27 mouse cellular contexts compared by ENCODE assay signal in genomic region chr7:65684256-65684835, GRCm38 (mm10). TPM values are rescaled to one million over a fixed set of nuclear protein-coding genes. Genes with fewer than 3 reads are reported as not detected.
DNase-seq lines count a peak whose midpoint lies in the region; ATAC-seq lines count a peak whose summit lies in the region.
"Had no signal": no experiment of that assay in that cellular context is flagged by ENCODE, and none has a peak within 500 bp of the region (broad histone marks: within the 10 kb centered on the region; RNA-seq: fewer than 3 reads in every experiment).

No protein-coding gene starts in this region.

- intact Hi-C loops in gastrocnemius, postnatal 14 days (cut with DNase I; ENCODE audit: low total_unique reads): no loop called here

- H3K27ac ChIP-seq in hindbrain, embryonic 16.5 days (ENCODE audit: low read depth, low read length): 0 out of 2 replicates have a peak overlapping the region, but pooled peaks have one; percentile 24
- H3K27ac ChIP-seq in hindbrain, embryonic 12.5 days: no peak overlapping the region
- peak overlapping the region; percentile 25; the same call in 1 of the 2 replicates for H3K27ac ChIP-seq in limb, embryonic 10.5 days
- H3K27ac ChIP-seq: gastrocnemius, adult 2 months; limb, embryonic 15.5 days; liver, embryonic 14.5 days; macrophage had no signal

- no peaks in the 10 kb centered on the region for H3K9me3 ChIP-seq in hindbrain, embryonic 16.5 days (ENCODE audit: control insufficient read depth, low read length)
- H3K9me3 ChIP-seq in hindbrain, embryonic 12.5 days (replicated peaks): no peaks in the 10 kb centered on the region
- H3K9me3 ChIP-seq in limb, embryonic 10.5 days (replicated peaks): no peaks in the 10 kb centered on the region
- H3K9me3 ChIP-seq: limb, embryonic 15.5 days had no signal

- no peak overlapping the region for H3K9ac ChIP-seq in hindbrain, embryonic 16.5 days (ENCODE audit: low read depth, low read length)
- H3K9ac ChIP-seq in hindbrain, embryonic 12.5 days: no peak overlapping the region
- H3K9ac ChIP-seq: limb, embryonic 15.5 days; liver, embryonic 14.5 days had no signal

- no peaks in the 10 kb centered on the region for H3K27me3 ChIP-seq in hindbrain, embryonic 16.5 days (replicated peaks; ENCODE audit: control insufficient read depth, insufficient read depth, low read length)
- no peaks in the 10 kb centered on the region for H3K27me3 ChIP-seq in hindbrain, embryonic 12.5 days
- no peaks in the 10 kb centered on the region for H3K27me3 ChIP-seq in limb, embryonic 10.5 days (ENCODE audit: low read depth, poor library complexity, severe bottlenecking)
- H3K27me3 ChIP-seq: limb, embryonic 15.5 days had no signal

- WGBS in hindbrain, embryonic 16.5 days: 53% methylated on average over 7 of the region's 7 CpGs
- WGBS in hindbrain, embryonic 12.5 days: 58% methylated on average over 7 of the region's 7 CpGs
- WGBS in limb, embryonic 10.5 days: 53% methylated on average over 7 of the region's 7 CpGs

- H3K4me3 ChIP-seq in hindbrain, embryonic 16.5 days (ENCODE audit: low read length): no peak overlapping the region
- no peak overlapping the region for H3K4me3 ChIP-seq in hindbrain, embryonic 12.5 days
- H3K4me3 ChIP-seq in limb, embryonic 10.5 days: no peak overlapping the region
- H3K4me3 ChIP-seq: gastrocnemius, adult 2 months; limb, embryonic 15.5 days had no signal

- peaks cover 3% of the 10 kb centered on the region; the same call in 1 of the 2 replicates for H3K4me1 ChIP-seq in hindbrain, embryonic 16.5 days (ENCODE audit: control insufficient read depth, insufficient read depth, low read depth, low read length)
- H3K4me1 ChIP-seq in hindbrain, embryonic 12.5 days: no peaks in the 10 kb centered on the region
- peaks cover 4% of the 10 kb centered on the region for H3K4me1 ChIP-seq in limb, embryonic 10.5 days
- H3K4me1 ChIP-seq: limb, embryonic 15.5 days had no signal

- peak; percentile 51 for ATAC-seq in hindbrain, embryonic 16.5 days
- ATAC-seq in hindbrain, embryonic 12.5 days (ENCODE audit: low FRiP score): no peak
- ATAC-seq: forebrain, embryonic 14.5 days; intestine, postnatal 0 days had no signal

- DNase-seq in retina, adult 2 months (ENCODE audit: low read depth, low spot score): peak; percentile 13
- DNase-seq in retina, embryonic 14.5 days (ENCODE audit: low spot score): no peak
- DNase-seq in limb, embryonic 10.5 days (ENCODE audit: low spot score): no peak
- peak; percentile 54 for DNase-seq in retina, postnatal 1 day
- DNase-seq in frontal cortex, adult 2 months (ENCODE audit: extremely low spot score in 1 of 2, low spot score in 1 of 2): no peak
- DNase-seq in gastrocnemius, postnatal 14 days: no peak
- DNase-seq: adrenal gland, postnatal 10 days; B cell, adult 2 months; cerebellum, adult 11 months; cerebellum, adult 9-10 months; cerebellum, postnatal 36 days; gastrocnemius, adult 2 months; heart, postnatal 14 days; kidney, postnatal 14 days; left cerebral cortex, postnatal 4 days; lung, adult 2 months; lung, postnatal 10 days; right cerebral cortex, postnatal 25 days; spleen, adult 18-20 months; thymus, postnatal 14 days had no signal

- 0 out of 2 replicates have a peak, but pooled peaks cover 4% of the 10 kb centered on the region for H3K36me3 ChIP-seq in hindbrain, embryonic 16.5 days (ENCODE audit: control insufficient read depth, insufficient read depth, low read length)
- peaks cover 14% of the 10 kb centered on the region; the same call in 1 of the 2 replicates for H3K36me3 ChIP-seq in hindbrain, embryonic 12.5 days
- H3K36me3 ChIP-seq in limb, embryonic 10.5 days: no peaks in the 10 kb centered on the region
- H3K36me3 ChIP-seq: limb, embryonic 15.5 days had no signal

- H3K4me2 ChIP-seq in hindbrain, embryonic 16.5 days (ENCODE audit: low read length): no peak overlapping the region
- no peak overlapping the region for H3K4me2 ChIP-seq in hindbrain, embryonic 12.5 days (replicated peaks)
- H3K4me2 ChIP-seq: limb, embryonic 15.5 days had no signal

RNA-seq across cellular contexts. Expression of gene Tm2d3, which starts 6.6 kb away (rescaled TPM):
- 89.4 and 91.0 TPM in 2 replicates for polyA plus RNA-seq in hindbrain, embryonic 16.5 days (2015; fragmentation: Nextera tagmentation; extraction: Ambion mirVana)
- polyA plus RNA-seq in hindbrain, embryonic 12.5 days (2016; fragmentation: Nextera tagmentation; extraction: Ambion mirVana): 61.5 and 71.8 TPM in 2 replicates
- 73.3 and 75.1 TPM in 2 replicates for polyA plus RNA-seq in limb, embryonic 10.5 days (2016; fragmentation: Nextera tagmentation; extraction: Ambion mirVana)
- polyA plus RNA-seq in frontal cortex, adult 2 months (2012; rRNA removed): 99.7 and 106 TPM in 2 replicates
- 10 to 100 TPM; 11.5 to 14.5 TPM for total RNA-seq in gastrocnemius, postnatal 14 days (2021)

RNA-seq across cellular contexts. Expression of gene Tarsl2, which starts 39.6 kb away (rescaled TPM):
- polyA plus RNA-seq in hindbrain, embryonic 16.5 days (2015; fragmentation: Nextera tagmentation; extraction: Ambion mirVana): 19.7 and 20.7 TPM in 2 replicates
- 14.6 and 15.8 TPM in 2 replicates for polyA plus RNA-seq in hindbrain, embryonic 12.5 days (2016; fragmentation: Nextera tagmentation; extraction: Ambion mirVana)
- polyA plus RNA-seq in limb, embryonic 10.5 days (2016; fragmentation: Nextera tagmentation; extraction: Ambion mirVana): 4.4 and 6.2 TPM in 2 replicates
- 17.5 and 18.8 TPM in 2 replicates for polyA plus RNA-seq in frontal cortex, adult 2 months (2012; rRNA removed)
- 10 to 100 TPM; 39.0 to 41.0 TPM for total RNA-seq in gastrocnemius, postnatal 14 days (2021)

Comparison
In these comparisons a context has a peak if more than half of its experiments do, and no peak if none do; other contexts are left out.
1. DNase-seq: peak in retina, adult 2 months (single experiment) and retina, postnatal 1 day (single experiment); none in retina, embryonic 14.5 days (single experiment), limb, embryonic 10.5 days (single experiment), frontal cortex, adult 2 months (0 of 2) and gastrocnemius, postnatal 14 days (single experiment).